Mouse (Mus musculus): ENCODE data around the gene Olfr1412.

DNA sequence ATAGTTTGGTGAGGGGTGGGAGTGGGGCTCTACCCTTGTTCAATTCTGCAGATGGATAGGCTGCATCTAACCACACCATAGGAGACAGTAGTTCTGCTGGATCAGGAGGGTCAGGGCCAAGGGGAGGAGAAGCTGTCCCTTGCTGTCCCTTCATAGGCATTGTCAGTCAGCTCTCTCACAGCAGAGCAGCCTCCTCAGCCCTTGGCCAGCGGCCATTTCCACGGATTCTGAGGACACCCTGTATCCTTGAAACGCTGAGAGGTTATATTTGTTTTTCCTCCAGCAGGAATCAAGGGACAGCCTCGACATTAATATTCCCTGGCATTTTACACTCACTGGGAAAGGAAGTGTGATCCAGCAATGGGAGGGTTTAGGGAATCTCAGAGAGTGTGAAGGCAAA is 32.8 kb downstream of the Olfr1412 start:
- TF ChIP-seq POLR2A (IDR thresholded peaks at IDR 0.05; ENCODE audit: borderline replicate concordance, insufficient read depth, low read length) (no peak), CTCF (IDR thresholded peaks at IDR 0.05; ENCODE audit: borderline replicate concordance, insufficient read depth, low read depth, low read length) (no peak)
